ENCODE assay signal across 9 mouse cellular contexts in genomic region chr8:10405469-10405868, GRCm38 (mm10).
A peak's percentile ranks its signal among the peaks of the same experiment; 100 is the strongest.
DNase-seq lines count a peak whose midpoint lies in the region; ATAC-seq and TF ChIP-seq lines count a peak whose summit lies in the region.
"Had no signal": no experiment of that assay in that cellular context is flagged by ENCODE, and none has a peak within 500 bp of the region (broad histone marks: within the 10 kb centered on the region; RNA-seq: fewer than 3 reads in every experiment).

No protein-coding gene starts in this region.

- peak; percentile 89 for DNase-seq in heart, adult 11 months
- peak; percentile 65 for DNase-seq in CH12.LX (ENCODE audit: extremely low read depth)
- peak; percentile 6 for DNase-seq in c-Kit-positive CD71-positive TER-119-positive erythroid progenitor cells, embryonic 14.5 days (ENCODE audit: low spot score)
- peak; percentile 62 for DNase-seq in forelimb bud, embryonic 11.5 days (ENCODE audit: low read depth, low spot score)
- peak; percentile 50 to 81 for DNase-seq in kidney, postnatal 36 days
- DNase-seq in midbrain, embryonic 11.5 days (ENCODE audit: low spot score, missing footprints): peak; percentile 92
- DNase-seq in thymus, postnatal 25 days: peak; percentile 44

- WGBS in heart, embryonic 12.5 days: 36% methylated on average over 8 of the region's 8 CpGs
- 43% methylated on average over 8 of the region's 8 CpGs for WGBS in midbrain, embryonic 11.5 days

- no peaks in the 10 kb centered on the region for H3K9me3 ChIP-seq in heart, embryonic 12.5 days (replicated peaks)
- H3K9me3 ChIP-seq in CH12.LX (replicated peaks; ENCODE audit: low read length): no peaks in the 10 kb centered on the region
- no peaks in the 10 kb centered on the region for H3K9me3 ChIP-seq in midbrain, embryonic 11.5 days (ENCODE audit: control insufficient read depth, low read length)
- H3K9me3 ChIP-seq: lung, embryonic 15.5 days had no signal

- H3K4me3 ChIP-seq in heart, embryonic 12.5 days: no peak overlapping the region
- no peak overlapping the region for H3K4me3 ChIP-seq in CH12.LX (replicated peaks in 1 of 3; ENCODE audit: low read depth in 2 of 3, low read length in 2 of 3, poor library complexity in 1 of 3)
- no peak overlapping the region for H3K4me3 ChIP-seq in midbrain, embryonic 11.5 days (ENCODE audit: low read depth, low read length)
- H3K4me3 ChIP-seq: lung, embryonic 15.5 days had no signal

- dilution Hi-C loops in CH12.LX (cut with MboI; ENCODE audit: extremely low pct_ligation_motif_present, extremely low pct_unique_long_range_greater_than_20kb, low sequenced_read_pairs): no loop called here

- H3K27me3 ChIP-seq in heart, embryonic 12.5 days (replicated peaks): no peaks in the 10 kb centered on the region
- no peaks in the 10 kb centered on the region for H3K27me3 ChIP-seq in CH12.LX (replicated peaks)
- no peaks in the 10 kb centered on the region for H3K27me3 ChIP-seq in midbrain, embryonic 11.5 days (ENCODE audit: control insufficient read depth, insufficient read depth, low read length)
- H3K27me3 ChIP-seq: lung, embryonic 15.5 days had no signal

- no peak overlapping the region for H3K27ac ChIP-seq in heart, embryonic 12.5 days (ENCODE audit: poor library complexity, severe bottlenecking)
- no peak overlapping the region for H3K27ac ChIP-seq in CH12.LX (ENCODE audit: insufficient read depth, low read depth)
- no peak overlapping the region for H3K27ac ChIP-seq in midbrain, embryonic 11.5 days (ENCODE audit: low read depth, low read length)
- H3K27ac ChIP-seq: lung, embryonic 15.5 days had no signal

- no peak overlapping the region for H3K9ac ChIP-seq in heart, embryonic 12.5 days
- H3K9ac ChIP-seq in CH12.LX (ENCODE audit: insufficient read depth, low read depth): no peak overlapping the region
- H3K9ac ChIP-seq in midbrain, embryonic 11.5 days (ENCODE audit: low read length): no peak overlapping the region
- H3K9ac ChIP-seq: lung, embryonic 15.5 days had no signal

- TF ChIP-seq EP300 in CH12.LX (IDR thresholded peaks at IDR 0.05; ENCODE audit: low read length): no peak

- H3K4me1 ChIP-seq in heart, embryonic 12.5 days (replicated peaks): 0 out of 2 replicates have a peak, but pooled peaks cover 6% of the 10 kb centered on the region
- peaks cover 9 to 16% of the 10 kb centered on the region in 2 experiments for H3K4me1 ChIP-seq in CH12.LX (ENCODE audit: control insufficient read depth in 1 of 2, insufficient read depth in 2 of 2)
- H3K4me1 ChIP-seq in midbrain, embryonic 11.5 days (ENCODE audit: control insufficient read depth, insufficient read depth, low read length): no peaks in the 10 kb centered on the region
- H3K4me1 ChIP-seq: lung, embryonic 15.5 days had no signal

- no peak overlapping the region for H3K4me2 ChIP-seq in heart, embryonic 12.5 days
- H3K4me2 ChIP-seq in CH12.LX (ENCODE audit: insufficient read depth, low read depth, poor library complexity, severe bottlenecking): no peak overlapping the region; the same call in 1 of the 2 replicates
- H3K4me2 ChIP-seq in midbrain, embryonic 11.5 days: no peak overlapping the region
- H3K4me2 ChIP-seq: lung, embryonic 15.5 days had no signal

- no peaks in the 10 kb centered on the region for H3K36me3 ChIP-seq in heart, embryonic 12.5 days
- H3K36me3 ChIP-seq in CH12.LX (replicated peaks in 1 of 2; ENCODE audit: control insufficient read depth in 1 of 2, insufficient read depth in 1 of 2, low read length in 1 of 2): no peaks in the 10 kb centered on the region
- H3K36me3 ChIP-seq in midbrain, embryonic 11.5 days (ENCODE audit: control insufficient read depth, insufficient read depth, low read length): no peaks in the 10 kb centered on the region
- H3K36me3 ChIP-seq: lung, embryonic 15.5 days had no signal

- no peaks in the 10 kb centered on the region for H3K79me2 ChIP-seq in CH12.LX (replicated peaks; ENCODE audit: control insufficient read depth, extremely low read depth, insufficient read depth, poor library complexity, severe bottlenecking)

- peak; percentile 75 to 76 for TF ChIP-seq CTCF in CH12.LX (conservative IDR thresholded peaks at IDR 0.05 in 1 of 2, IDR thresholded peaks at IDR 0.05 in 1 of 2; ENCODE audit: low read depth in 2 of 2, low read length in 2 of 2)

- ATAC-seq in heart, embryonic 12.5 days (ENCODE audit: insufficient number of reproducible peaks, low FRiP score): no peak
- peak; percentile 58; the same call in 1 of the 2 replicates for ATAC-seq in midbrain, embryonic 11.5 days (ENCODE audit: low FRiP score)

- in situ Hi-C loops in CH12.LX (cut with MboI; ENCODE audit: low pct_ligation_motif_present, low pct_unique_long_range_greater_than_20kb, low sequenced_read_pairs): loop anchor here (25.0 kb wide), 1 partner anchor 368 kb away; no protein-coding TSS in a partner anchor

- peak; percentile 36 for TF ChIP-seq RAD21 in CH12.LX (IDR thresholded peaks at IDR 0.05; ENCODE audit: low read depth, low read length)

- no peak for TF ChIP-seq POLR2A in CH12.LX (IDR thresholded peaks at IDR 0.05; ENCODE audit: low read depth, low read length)

TF ChIP-seq in CH12.LX, 34 proteins besides CTCF, POLR2A, EP300 and RAD21:
- peak; percentile 24; the same call in 1 of the 2 replicates for TF ChIP-seq SMC3 (IDR thresholded peaks at IDR 0.05; ENCODE audit: low read depth, low read length)
- no peak for TF ChIP-seq E2F4 (IDR thresholded peaks at IDR 0.05; ENCODE audit: insufficient replicate concordance, low read depth, low read length)
- TF ChIP-seq JUND (conservative IDR thresholded peaks at IDR 0.05; ENCODE audit: low read depth, low read length): no peak
- no peak for TF ChIP-seq MAZ (IDR thresholded peaks at IDR 0.05; ENCODE audit: low read depth, low read length)

Comparison
In these comparisons a context has a peak if more than half of its experiments do, and no peak if none do; other contexts are left out.
1. DNase-seq: peak in every context shown above with its lines; median percentile 92 in midbrain, embryonic 11.5 days; 89 in heart, adult 11 months; 66 in kidney, postnatal 36 days; 65 in CH12.LX; 62 in forelimb bud, embryonic 11.5 days; 44 in thymus, postnatal 25 days; 6 in c-Kit-positive CD71-positive TER-119-positive erythroid progenitor cells, embryonic 14.5 days.